Mouse (Mus musculus): ENCODE measurements at regions not wholly inside any gene's neighbourhood (a gene's known extent, or its start where the extent isn't known, plus 50 kb on each side); places are given as distances from the start of the nearest gene placed in this dataset.

DNA sequence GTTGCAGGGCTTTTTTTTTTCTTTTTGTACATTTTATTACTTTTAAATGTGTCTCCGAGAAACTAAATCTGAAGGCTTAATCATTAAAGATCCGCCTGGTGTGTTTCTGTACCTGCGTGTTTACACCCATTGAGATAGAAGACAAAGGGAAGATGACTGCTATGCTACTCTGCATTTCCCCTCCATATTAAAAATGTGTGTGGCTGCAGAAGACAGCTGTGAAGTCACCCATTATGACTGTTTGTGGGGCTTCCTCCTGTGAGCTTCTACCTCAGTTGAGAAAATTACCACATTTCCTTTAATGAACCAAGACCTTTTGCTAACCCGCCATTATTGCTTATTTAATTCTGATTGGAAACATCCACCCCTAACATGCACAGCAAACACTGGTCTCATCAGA lies 602.9 kb upstream of the Tle4 start:
- no peaks in the 10 kb centered on the region for H3K36me3 ChIP-seq
- 75% methylated on average over 4 of the region's 4 CpGs for WGBS
- H3K9ac ChIP-seq: no peak overlapping the region
- H3K27ac ChIP-seq: no peak overlapping the region
- no peak for ATAC-seq (replicated peaks; ENCODE audit: insufficient number of reproducible peaks, insufficient read depth, low FRiP score, low read depth)
- H3K4me3 ChIP-seq: no peak overlapping the region
- no peaks in the 10 kb centered on the region for H3K27me3 ChIP-seq
- H3K4me2 ChIP-seq: no peak overlapping the region
- H3K4me1 ChIP-seq (replicated peaks): no peaks in the 10 kb centered on the region
- H3K9me3 ChIP-seq (replicated peaks): no peaks in the 10 kb centered on the region

DNA sequence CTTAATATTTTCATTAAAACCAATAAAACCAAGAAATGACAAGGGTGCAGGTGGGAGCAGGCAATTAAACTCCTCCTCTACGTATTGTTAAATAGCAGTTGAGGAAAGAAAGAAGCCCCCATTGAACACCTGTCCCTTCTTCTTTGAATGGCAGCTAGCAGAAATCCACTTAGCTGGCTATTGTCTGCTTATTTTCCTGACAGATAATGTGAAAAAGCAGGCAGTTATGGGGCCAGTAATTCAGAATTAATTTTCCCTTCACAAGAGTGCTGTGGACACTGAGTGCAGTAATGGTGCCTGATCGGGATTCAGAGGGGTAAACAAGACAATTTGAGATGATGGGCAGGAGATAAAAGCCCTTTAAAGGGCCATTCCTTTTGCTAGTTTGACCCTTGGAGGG lies 602.5 kb upstream of the Tle4 start:
- ATAC-seq (replicated peaks; ENCODE audit: insufficient number of reproducible peaks, insufficient read depth, low FRiP score, low read depth): no peak
- Histone ChIP-seq H3K27ac (no peak overlapping the region), H3K9me3 (replicated peaks) (no peaks in the 10 kb centered on the region), H3K4me3 (no peak overlapping the region), H3K4me2 (no peak overlapping the region), H3K9ac (no peak overlapping the region), H3K27me3 (no peaks in the 10 kb centered on the region), H3K4me1 (replicated peaks) (no peaks in the 10 kb centered on the region), H3K36me3 (no peaks in the 10 kb centered on the region)
- 58% methylated on average over 2 of the region's 2 CpGs for WGBS

- Histone ChIP-seq H3K9ac (no peak overlapping the region), H3K27me3 (no peaks in the 10 kb centered on the region), H3K9me3 (replicated peaks) (no peaks in the 10 kb centered on the region), H3K36me3 (no peaks in the 10 kb centered on the region), H3K4me1 (replicated peaks) (no peaks in the 10 kb centered on the region), H3K4me3 (no peak overlapping the region), H3K27ac (no peak overlapping the region), H3K4me2 (no peak overlapping the region)
- 73% methylated on average over 1 of the region's 1 CpGs for WGBS
- ATAC-seq (replicated peaks; ENCODE audit: insufficient number of reproducible peaks, insufficient read depth, low FRiP score, low read depth): no peak
Measured at GRCm38 (mm10) chr19:15199692-15200091, 601.8 kb upstream of the Tle4 start.

DNA sequence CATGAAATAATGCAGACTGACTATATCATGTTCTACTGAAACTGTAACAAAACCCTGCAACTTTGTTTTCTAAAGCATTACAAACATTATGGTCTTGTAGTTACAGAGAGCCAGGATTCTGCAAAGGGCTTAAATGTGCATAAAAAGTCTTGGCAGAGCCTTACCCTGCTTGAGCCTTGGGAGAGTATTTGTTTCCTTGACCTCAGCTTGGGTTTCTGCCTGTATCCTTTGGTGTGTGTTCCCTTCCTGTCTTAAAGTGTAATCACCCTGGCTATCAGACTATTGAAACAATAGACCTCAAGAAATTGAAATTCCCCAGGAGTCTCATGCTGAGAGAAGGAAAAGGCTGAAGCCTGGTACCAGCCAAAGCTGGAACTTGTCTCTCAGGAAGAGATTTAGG lies 577.4 kb upstream of the Tle4 start:
- no peaks in the 10 kb centered on the region for H3K9me3 ChIP-seq (replicated peaks)
- H3K36me3 ChIP-seq: no peaks in the 10 kb centered on the region
- ATAC-seq (replicated peaks; ENCODE audit: insufficient number of reproducible peaks, insufficient read depth, low FRiP score, low read depth): no peak

GRCm38 (mm10) chr19:15173301-15173700 lies 575.5 kb upstream of the Tle4 start:
- no peaks in the 10 kb centered on the region for H3K27me3 ChIP-seq
- ATAC-seq (replicated peaks; ENCODE audit: insufficient number of reproducible peaks, insufficient read depth, low FRiP score, low read depth): no peak
- 35% methylated on average over 5 of the region's 5 CpGs for WGBS
- H3K27ac ChIP-seq: no peak overlapping the region
- no peaks in the 10 kb centered on the region for H3K4me1 ChIP-seq (replicated peaks)
- no peak overlapping the region for H3K4me3 ChIP-seq
- no peaks in the 10 kb centered on the region for H3K36me3 ChIP-seq
- no peak overlapping the region for H3K4me2 ChIP-seq
- no peak overlapping the region for H3K9ac ChIP-seq
- no peaks in the 10 kb centered on the region for H3K9me3 ChIP-seq (replicated peaks)

More for the DNA sequence above, 577.4 kb upstream of the Tle4 start:
- H3K27me3 ChIP-seq: no peaks in the 10 kb centered on the region
- H3K4me1 ChIP-seq (replicated peaks): no peaks in the 10 kb centered on the region
- H3K4me3 ChIP-seq: no peak overlapping the region
- no peak overlapping the region for H3K4me2 ChIP-seq
- no peak overlapping the region for H3K9ac ChIP-seq
- H3K27ac ChIP-seq: no peak overlapping the region

- no peak overlapping the region for H3K9ac ChIP-seq
- no peak overlapping the region for H3K4me2 ChIP-seq
- no peaks in the 10 kb centered on the region for H3K27me3 ChIP-seq
- no peaks in the 10 kb centered on the region for H3K4me1 ChIP-seq (replicated peaks)
- no peak overlapping the region for H3K27ac ChIP-seq
- WGBS: 77% methylated on average over 1 of the region's 1 CpGs
- H3K36me3 ChIP-seq: no peaks in the 10 kb centered on the region
- H3K9me3 ChIP-seq (replicated peaks): no peaks in the 10 kb centered on the region
- ATAC-seq (replicated peaks; ENCODE audit: insufficient number of reproducible peaks, insufficient read depth, low FRiP score, low read depth): no peak
- no peak overlapping the region for H3K4me3 ChIP-seq
Measured at GRCm38 (mm10) chr19:15167184-15167583, 569.3 kb upstream of the Tle4 start.

DNA sequence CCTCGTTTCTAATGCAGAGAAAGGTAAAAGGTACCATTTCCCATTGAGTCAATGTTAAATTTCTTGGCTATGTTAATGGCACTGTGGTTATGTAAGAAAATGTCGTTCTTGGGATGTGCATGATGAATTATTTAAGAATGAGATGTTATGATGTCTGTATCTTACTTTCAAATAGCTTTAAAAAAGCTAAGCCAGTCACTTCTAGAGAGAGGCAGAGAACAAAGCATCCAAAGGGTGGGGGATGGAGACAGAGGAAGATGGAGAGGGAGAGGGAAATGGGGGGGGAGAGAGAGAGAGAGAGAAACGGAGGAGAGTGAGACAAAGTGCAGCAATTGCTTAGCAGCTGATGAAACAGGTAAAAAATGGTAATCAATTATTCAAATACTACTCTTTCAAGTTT lies 562.8 kb upstream of the Tle4 start:
- whole genome bisulfite sequencing: 46% methylated on average over 3 of the region's 3 CpGs
- no peak for ATAC-seq (replicated peaks; ENCODE audit: insufficient number of reproducible peaks, insufficient read depth, low FRiP score, low read depth)

DNA sequence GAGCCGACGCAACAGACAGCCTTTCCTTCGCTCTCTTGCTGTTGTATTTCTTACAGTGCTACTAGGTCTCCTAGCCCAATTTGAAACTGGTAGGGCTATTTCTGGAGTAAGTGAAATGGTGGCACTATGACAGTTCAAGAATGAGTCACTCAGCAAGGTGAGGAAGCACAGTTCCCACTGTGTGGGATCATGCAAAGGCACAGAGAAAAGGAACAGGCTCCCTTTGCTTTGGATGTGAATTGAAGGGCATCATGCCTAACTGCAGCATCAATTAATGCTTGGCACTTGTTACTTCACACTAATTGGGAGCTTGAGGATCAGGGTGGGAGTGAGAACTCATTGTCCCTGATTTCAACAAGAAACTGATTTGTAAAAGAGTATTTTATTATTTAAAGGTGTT lies 560.8 kb upstream of the Tle4 start:
- no peak overlapping the region for H3K4me3 ChIP-seq
- whole genome bisulfite sequencing: 86% methylated on average over 3 of the region's 3 CpGs
- H3K9ac ChIP-seq: no peak overlapping the region
- H3K4me1 ChIP-seq (replicated peaks): no peaks in the 10 kb centered on the region
- ATAC-seq (replicated peaks; ENCODE audit: insufficient number of reproducible peaks, insufficient read depth, low FRiP score, low read depth): no peak
- H3K4me2 ChIP-seq: no peak overlapping the region
- H3K9me3 ChIP-seq (replicated peaks): no peaks in the 10 kb centered on the region
- no peaks in the 10 kb centered on the region for H3K36me3 ChIP-seq
- no peaks in the 10 kb centered on the region for H3K27me3 ChIP-seq
- no peak overlapping the region for H3K27ac ChIP-seq

More for the DNA sequence above, 562.8 kb upstream of the Tle4 start:
- Histone ChIP-seq H3K4me2 (no peak overlapping the region), H3K9me3 (replicated peaks) (no peaks in the 10 kb centered on the region), H3K36me3 (no peaks in the 10 kb centered on the region), H3K27ac (no peak overlapping the region), H3K9ac (no peak overlapping the region), H3K27me3 (no peaks in the 10 kb centered on the region), H3K4me1 (replicated peaks) (no peaks in the 10 kb centered on the region), H3K4me3 (no peak overlapping the region)

- H3K27ac ChIP-seq: no peak overlapping the region
- H3K4me3 ChIP-seq: no peak overlapping the region
- H3K9me3 ChIP-seq (replicated peaks): no peaks in the 10 kb centered on the region
- H3K4me2 ChIP-seq: no peak overlapping the region
- H3K9ac ChIP-seq: no peak overlapping the region
- no peaks in the 10 kb centered on the region for H3K4me1 ChIP-seq (replicated peaks)
- ATAC-seq (replicated peaks; ENCODE audit: insufficient number of reproducible peaks, insufficient read depth, low FRiP score, low read depth): no peak
- no peaks in the 10 kb centered on the region for H3K27me3 ChIP-seq
- H3K36me3 ChIP-seq: no peaks in the 10 kb centered on the region
- WGBS: 72% methylated on average over 14 of the region's 14 CpGs
Measured at GRCm38 (mm10) chr19:15158177-15158576, 560.3 kb upstream of the Tle4 start.

DNA sequence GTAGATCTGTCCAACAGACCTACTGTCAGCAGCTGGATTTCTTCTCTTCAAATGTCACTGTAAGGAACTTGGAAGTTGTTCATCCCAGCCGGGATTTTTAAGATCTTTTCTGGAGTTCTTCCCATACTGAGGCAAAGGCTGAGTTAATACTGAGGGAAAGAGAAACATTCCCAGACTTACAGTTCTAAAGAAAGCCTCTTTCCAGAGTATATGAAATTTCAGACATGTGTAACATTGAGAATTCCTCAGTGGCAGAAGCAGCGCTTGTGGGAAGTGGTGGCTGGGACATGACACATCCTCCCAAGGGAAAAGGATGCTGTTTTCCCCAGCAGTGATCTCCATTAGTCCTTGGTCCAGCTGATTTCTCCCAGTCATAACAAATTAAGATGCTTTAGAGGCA lies 556.8 kb upstream of the Tle4 start:
- 39% methylated on average over 2 of the region's 2 CpGs for WGBS
- no peaks in the 10 kb centered on the region for H3K4me1 ChIP-seq (replicated peaks)

DNA sequence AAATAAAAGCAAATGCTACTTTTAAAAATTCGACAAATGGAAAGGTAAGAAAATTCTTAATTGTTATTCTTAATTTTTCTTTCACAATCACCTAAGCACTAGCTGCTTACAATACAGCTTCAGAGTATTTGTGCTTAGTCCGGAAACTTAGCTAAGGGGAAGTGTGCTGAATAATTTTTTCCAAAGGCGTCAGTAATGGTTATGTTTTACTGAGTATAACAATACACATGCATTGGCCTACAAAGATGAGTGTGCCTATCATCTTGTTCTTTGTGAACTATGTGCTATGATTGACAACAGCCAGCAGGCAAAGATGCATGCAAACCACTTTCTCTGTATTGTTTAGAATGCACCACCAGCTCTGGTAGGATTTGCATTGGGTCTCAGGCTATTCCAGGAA lies 548.5 kb upstream of the Tle4 start:
- H3K4me1 ChIP-seq (replicated peaks): no peaks in the 10 kb centered on the region
- no peak overlapping the region for H3K27ac ChIP-seq
- no peak overlapping the region for H3K9ac ChIP-seq
- no peak overlapping the region for H3K4me3 ChIP-seq
- H3K36me3 ChIP-seq: no peaks in the 10 kb centered on the region
- H3K27me3 ChIP-seq: no peaks in the 10 kb centered on the region
- H3K9me3 ChIP-seq (replicated peaks): 0 out of 2 replicates have a peak, but pooled peaks cover 4% of the 10 kb centered on the region
- WGBS: 77% methylated on average over 3 of the region's 3 CpGs
- H3K4me2 ChIP-seq: no peak overlapping the region
- ATAC-seq (replicated peaks; ENCODE audit: insufficient number of reproducible peaks, insufficient read depth, low FRiP score, low read depth): no peak

More for the DNA sequence above, 556.8 kb upstream of the Tle4 start:
- Histone ChIP-seq H3K4me3 (no peak overlapping the region), H3K27ac (no peak overlapping the region), H3K36me3 (no peaks in the 10 kb centered on the region), H3K9ac (no peak overlapping the region), H3K4me2 (no peak overlapping the region), H3K27me3 (no peaks in the 10 kb centered on the region), H3K9me3 (replicated peaks) (no peaks in the 10 kb centered on the region)
- no peak for ATAC-seq (replicated peaks; ENCODE audit: insufficient number of reproducible peaks, insufficient read depth, low FRiP score, low read depth)

DNA sequence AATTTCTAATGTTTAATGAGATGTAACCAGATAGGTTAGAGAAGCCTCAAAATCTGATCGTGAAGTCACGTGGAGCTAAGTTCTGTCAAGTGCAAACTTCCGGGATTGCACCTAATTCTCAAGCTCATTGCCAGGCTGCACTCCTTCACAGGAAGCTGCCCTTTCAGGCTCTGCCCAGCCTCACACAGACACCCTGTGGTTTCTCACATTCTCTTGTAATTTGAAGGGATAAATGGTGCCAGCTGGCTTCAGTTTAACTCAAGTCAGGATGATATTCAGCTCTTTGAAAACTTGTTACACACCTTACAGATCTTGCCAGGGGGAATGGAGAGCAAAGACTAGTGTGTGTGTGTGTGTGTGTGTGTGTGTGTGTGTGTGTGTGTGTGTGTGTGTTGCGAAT lies 529.3 kb upstream of the Tle4 start:
- no peak for ATAC-seq (replicated peaks; ENCODE audit: insufficient number of reproducible peaks, insufficient read depth, low FRiP score, low read depth)
- Histone ChIP-seq H3K4me1 (replicated peaks) (no peaks in the 10 kb centered on the region), H3K9me3 (replicated peaks) (no peaks in the 10 kb centered on the region), H3K4me2 (no peak overlapping the region), H3K9ac (no peak overlapping the region), H3K36me3 (no peaks in the 10 kb centered on the region), H3K27me3 (no peaks in the 10 kb centered on the region), H3K4me3 (no peak overlapping the region), H3K27ac (no peak overlapping the region)
- 43% methylated on average over 4 of the region's 4 CpGs for WGBS
